In the genomic region with DNA sequence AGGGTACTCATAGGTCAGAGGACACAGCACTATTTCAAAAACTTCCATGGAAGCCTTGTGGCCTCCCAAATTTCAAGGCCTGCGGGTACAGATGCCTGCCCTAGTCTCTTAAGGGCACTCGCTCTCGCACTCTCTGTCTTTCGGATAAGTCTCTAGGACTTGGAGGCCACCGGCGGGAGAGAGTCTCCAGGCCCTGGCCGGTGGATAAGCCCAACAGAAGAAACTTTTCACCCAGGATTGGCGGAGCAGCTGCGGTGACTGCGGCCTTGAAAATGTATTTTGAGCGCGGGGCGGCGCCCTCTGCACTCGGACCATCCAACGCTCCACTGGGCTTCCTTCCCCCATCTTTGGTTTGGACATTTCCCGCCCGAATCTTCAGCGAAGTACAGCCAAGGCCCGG, we compare ENCODE assay signal across 13 mouse cellular contexts. TPM values are rescaled to one million over a fixed set of nuclear protein-coding genes. Genes with fewer than 3 reads are reported as not detected.
DNase-seq lines count a peak whose midpoint lies in the region; ATAC-seq and TF ChIP-seq lines count a peak whose summit lies in the region.
"Had no signal": no experiment of that assay in that cellular context is flagged by ENCODE, and none has a peak within 500 bp of the region (broad histone marks: within the 10 kb centered on the region; RNA-seq: fewer than 3 reads in every experiment).

No protein-coding gene starts in this region.

- H3K4me3 ChIP-seq in forebrain, embryonic 10.5 days, result peak overlapping the region; percentile 26
- H3K4me3 ChIP-seq in forebrain, embryonic 15.5 days, result no peak overlapping the region
- H3K4me3 ChIP-seq in kidney, adult 2 months (ENCODE audit: insufficient read depth, low read depth, low read length), result no peak overlapping the region
- H3K4me3 ChIP-seq in embryonic fibroblast, embryonic 13.5 days (ENCODE audit: insufficient read depth, low read length), result peak overlapping the region; percentile 90
- peak overlapping the region; percentile 9; the same call in 1 of the 2 replicates for H3K4me3 ChIP-seq in neural tube, embryonic 12.5 days
- H3K4me3 ChIP-seq: liver, embryonic 13.5 days had no signal

- H3K36me3 ChIP-seq in forebrain, embryonic 10.5 days (replicated peaks), result no peaks in the 10 kb centered on the region
- H3K36me3 ChIP-seq in forebrain, embryonic 15.5 days, result no peaks in the 10 kb centered on the region
- H3K36me3 ChIP-seq in kidney, adult 2 months (ENCODE audit: control insufficient read depth, insufficient read depth, low read length), result no peaks in the 10 kb centered on the region
- no peaks in the 10 kb centered on the region for H3K36me3 ChIP-seq in neural tube, embryonic 12.5 days
- H3K36me3 ChIP-seq: liver, embryonic 13.5 days had no signal

- DNase-seq in forebrain, embryonic 10.5 days (ENCODE audit: extremely low spot score, low spot score), result peak; percentile 68
- DNase-seq in kidney, postnatal 4 days, result peak; percentile 49 to 57
- DNase-seq in kidney, adult 2 months, result no peak
- no peak for DNase-seq in cerebellum, postnatal 36 days
- DNase-seq in adrenal gland, postnatal 25 days, result no peak
- DNase-seq: adrenal gland, postnatal 36 days; cerebellum, adult 9-10 months; forebrain, postnatal 0 days; liver, embryonic 13.5 days had no signal

- no peaks in the 10 kb centered on the region for H3K9me3 ChIP-seq in forebrain, embryonic 10.5 days
- no peaks in the 10 kb centered on the region for H3K9me3 ChIP-seq in forebrain, embryonic 15.5 days
- no peaks in the 10 kb centered on the region for H3K9me3 ChIP-seq in neural tube, embryonic 12.5 days
- H3K9me3 ChIP-seq: liver, embryonic 13.5 days had no signal

- WGBS in forebrain, embryonic 10.5 days, result under 1% methylated on average over 20 of the region's 20 CpGs
- WGBS in forebrain, embryonic 15.5 days, result 0% methylated on average over 20 of the region's 20 CpGs
- 10% methylated on average over 20 of the region's 20 CpGs for WGBS in kidney, adult 2 months
- under 1% methylated on average over 20 of the region's 20 CpGs for WGBS in neural tube, embryonic 12.5 days

- TF ChIP-seq CTCF in kidney, adult 2 months (conservative IDR thresholded peaks at IDR 0.05; ENCODE audit: insufficient read depth, insufficient read length, low read depth, low read length), result no peak
- no peak for TF ChIP-seq CTCF in embryonic fibroblast, embryonic 13.5 days (IDR thresholded peaks at IDR 0.05; ENCODE audit: borderline replicate concordance, insufficient read depth, low read length)

- no peak overlapping the region for H3K9ac ChIP-seq in forebrain, embryonic 15.5 days (replicated peaks)
- no peak overlapping the region for H3K9ac ChIP-seq in neural tube, embryonic 12.5 days
- H3K9ac ChIP-seq: forebrain, postnatal 0 days; liver, embryonic 13.5 days had no signal

- no peak overlapping the region for H3K4me2 ChIP-seq in forebrain, embryonic 15.5 days (replicated peaks)
- H3K4me2 ChIP-seq in neural tube, embryonic 12.5 days (replicated peaks), result no peak overlapping the region; the same call in 1 of the 2 replicates
- H3K4me2 ChIP-seq: liver, embryonic 13.5 days had no signal

- H3K27me3 ChIP-seq in forebrain, embryonic 10.5 days (ENCODE audit: poor library complexity, severe bottlenecking), result peaks cover 100% of the 10 kb centered on the region
- H3K27me3 ChIP-seq in forebrain, embryonic 15.5 days, result peaks cover 94% of the 10 kb centered on the region
- H3K27me3 ChIP-seq in kidney, adult 2 months (replicated peaks; ENCODE audit: control insufficient read depth, insufficient read depth, low read length), result peaks cover 30% of the 10 kb centered on the region
- peaks cover 90% of the 10 kb centered on the region for H3K27me3 ChIP-seq in neural tube, embryonic 12.5 days (replicated peaks)

- TF ChIP-seq POLR2A in kidney, adult 2 months (IDR thresholded peaks at IDR 0.05; ENCODE audit: low read depth, low read length), result no peak
- TF ChIP-seq POLR2A in embryonic fibroblast, embryonic 13.5 days (IDR thresholded peaks at IDR 0.05; ENCODE audit: low read depth, low read length), result no peak

- H3K27ac ChIP-seq in forebrain, embryonic 10.5 days, result 0 out of 2 replicates have a peak overlapping the region, but pooled peaks have one; percentile 11
- no peak overlapping the region for H3K27ac ChIP-seq in forebrain, embryonic 15.5 days (replicated peaks)
- H3K27ac ChIP-seq in kidney, adult 2 months (ENCODE audit: insufficient read depth, low read depth, low read length), result no peak overlapping the region
- peak overlapping the region; percentile 96 for H3K27ac ChIP-seq in embryonic fibroblast, embryonic 13.5 days (ENCODE audit: insufficient read depth, low read length)
- H3K27ac ChIP-seq in neural tube, embryonic 12.5 days, result no peak overlapping the region
- H3K27ac ChIP-seq: liver, embryonic 13.5 days had no signal

- H3K4me1 ChIP-seq in forebrain, embryonic 10.5 days, result peaks cover 33% of the 10 kb centered on the region
- H3K4me1 ChIP-seq in forebrain, embryonic 15.5 days, result peaks cover 13% of the 10 kb centered on the region
- H3K4me1 ChIP-seq in kidney, adult 2 months (ENCODE audit: control insufficient read depth, insufficient read depth, low read length), result 0 out of 2 replicates have a peak, but pooled peaks cover 4% of the 10 kb centered on the region
- no peaks in the 10 kb centered on the region for H3K4me1 ChIP-seq in embryonic fibroblast, embryonic 13.5 days (ENCODE audit: control insufficient read depth, insufficient read depth, low read length)
- H3K4me1 ChIP-seq in neural tube, embryonic 12.5 days, result peaks cover 11% of the 10 kb centered on the region; the same call in 1 of the 2 replicates

- ATAC-seq in forebrain, embryonic 15.5 days (replicated peaks), result no peak
- no peak for ATAC-seq in neural tube, embryonic 12.5 days (ENCODE audit: low FRiP score, low read depth)
- ATAC-seq: forebrain, postnatal 0 days had no signal

RNA-seq across cellular contexts. Expression of a gene that starts 16.6 kb away (rescaled TPM):
- 1.4 and 2.8 TPM in 2 replicates for polyA plus RNA-seq in forebrain, embryonic 10.5 days (2016; fragmentation: Nextera tagmentation; extraction: Ambion mirVana)
- polyA plus RNA-seq in forebrain, embryonic 15.5 days (2015; fragmentation: Nextera tagmentation; extraction: Ambion mirVana), result 0.56 and 0.69 TPM in 2 replicates
- 0.07 and 0.72 TPM in 2 replicates for polyA plus RNA-seq in kidney, adult 2 months (2012; rRNA removed)
- 57.3 and 86.3 TPM in 2 replicates for polyA plus RNA-seq in embryonic fibroblast, embryonic 13.5 days (2011; ENCODE audit: insufficient read length, low read depth, missing spikeins)
- polyA plus RNA-seq in neural tube, embryonic 12.5 days (2016; fragmentation: Nextera tagmentation; extraction: Ambion mirVana), result 1.6 and 2.7 TPM in 2 replicates
- total RNA-seq in adrenal gland, postnatal 25 days (2021), result 0.55 TPM in 1 of 2 replicates, not detected in the other
- total RNA-seq: megakaryocyte progenitor cell, adult 5-6 weeks had no signal

Comparison
In these comparisons a context has a peak if more than half of its experiments do, and no peak if none do; other contexts are left out.
1. DNase-seq: peak in forebrain, embryonic 10.5 days (single experiment) and kidney, postnatal 4 days (2 of 2); none in kidney, adult 2 months (single experiment), cerebellum, postnatal 36 days (0 of 2) and adrenal gland, postnatal 25 days (single experiment).
2. H3K27ac ChIP-seq: peak in forebrain, embryonic 10.5 days (single experiment) and embryonic fibroblast, embryonic 13.5 days (single experiment); none in forebrain, embryonic 15.5 days (single experiment), kidney, adult 2 months (single experiment) and neural tube, embryonic 12.5 days (single experiment).
3. H3K4me3 ChIP-seq: peak in forebrain, embryonic 10.5 days (single experiment), embryonic fibroblast, embryonic 13.5 days (single experiment) and neural tube, embryonic 12.5 days (single experiment); none in forebrain, embryonic 15.5 days (single experiment) and kidney, adult 2 months (single experiment).
4. RNA of a gene that starts 16.6 kb away (polyA plus RNA-seq): 57.3 to 86.3 TPM in embryonic fibroblast, embryonic 13.5 days; 1.6 to 2.7 TPM in neural tube, embryonic 12.5 days, 1.4 to 2.8 TPM in forebrain, embryonic 10.5 days, 0.07 to 0.72 TPM in kidney, adult 2 months and 0.56 to 0.69 TPM in forebrain, embryonic 15.5 days; every median in the first group is over 10 times any median in the second.